Mouse (Mus musculus) natural killer cell, adult 2 months (primary cell): Measurements from ENCODE around the gene Nat10.

Experiments used
- DNase-seq, 2 experiments: peaks; one replicate each; pipeline ENCODE4 v3.0.0; 2022; ENCODE audit warnings: low spot score in 2 of 2

Gene Nat10

GRCm38 (mm10) chr2:103760906-103761716 is at the start of gene Nat10:
Gene Nat10 (minus strand): TSS chr2:103761270.
- DNase-seq: peak; percentile 99

- DNase-seq: no peak
Observed at GRCm38 (mm10) chr2:103810412-103810811, 49.3 kb upstream of the Nat10 start.

- no peak for DNase-seq
Observed at GRCm38 (mm10) chr2:103808466-103808865, 47.4 kb upstream of the Nat10 start.

- DNase-seq: no peak
Observed at GRCm38 (mm10) chr2:103803770-103804530, 42.9 kb upstream of the Nat10 start.

GRCm38 (mm10) chr2:103802422-103802821 is 41.4 kb upstream of the Nat10 start:
- no peak for DNase-seq

- peak; percentile 90 to 94 for DNase-seq
Observed at GRCm38 (mm10) chr2:103797491-103798009, 36.5 kb upstream of the Nat10 start, which contains the start of gene Caprin1. Gene Caprin1 (minus strand): TSS chr2:103797649.

- peak in 1 of 2 experiments; percentile 79 for DNase-seq
Observed at GRCm38 (mm10) chr2:103796861-103797466, 35.9 kb upstream of the Nat10 start.

- DNase-seq: peak; percentile 51 to 55
Observed at GRCm38 (mm10) chr2:103796211-103796860, 35.3 kb upstream of the Nat10 start.

GRCm38 (mm10) chr2:103795843-103796210 is 34.8 kb upstream of the Nat10 start:
- DNase-seq: peak; percentile 73 to 82

GRCm38 (mm10) chr2:103792009-103792408 is 30.9 kb upstream of the Nat10 start:
- DNase-seq: no peak

GRCm38 (mm10) chr2:103785735-103786134 is 24.7 kb upstream of the Nat10 start:
- DNase-seq: no peak

GRCm38 (mm10) chr2:103784621-103785020 is 23.6 kb upstream of the Nat10 start:
- peak in 1 of 2 experiments; percentile 33 for DNase-seq

GRCm38 (mm10) chr2:103762492-103762891 is 1.4 kb upstream of the Nat10 start:
- no peak for DNase-seq

- no peak for DNase-seq
Observed at GRCm38 (mm10) chr2:103761993-103762392, 923 bp upstream of the Nat10 start.

- DNase-seq: peak in 1 of 2 experiments; percentile 12
Observed at GRCm38 (mm10) chr2:103760421-103760820, 649 bp downstream of the Nat10 start.

GRCm38 (mm10) chr2:103755458-103756085 is 5.5 kb downstream of the Nat10 start:
- DNase-seq: no peak

GRCm38 (mm10) chr2:103754614-103755013 is 6.5 kb downstream of the Nat10 start:
- DNase-seq: peak in 1 of 2 experiments; percentile 25

GRCm38 (mm10) chr2:103751771-103752170 is 9.3 kb downstream of the Nat10 start:
- DNase-seq: no peak

- DNase-seq: no peak
Observed at GRCm38 (mm10) chr2:103749091-103749490, 12.0 kb downstream of the Nat10 start.

- no peak for DNase-seq
Observed at GRCm38 (mm10) chr2:103747891-103748290, 13.2 kb downstream of the Nat10 start.

GRCm38 (mm10) chr2:103746761-103747160 is 14.3 kb downstream of the Nat10 start:
- no peak for DNase-seq
